Mouse (Mus musculus): ENCODE measurements around the gene Gprc6a. TPM values are rescaled to one million over a fixed set of nuclear protein-coding genes. Genes with fewer than 3 reads are reported as not detected.

The Gprc6a gene
- polyA plus RNA-seq (2014; fragmentation: Nextera tagmentation; extraction: Ambion mirVana): 0.11 TPM in 1 of 2 replicates, not detected in the other

DNA sequence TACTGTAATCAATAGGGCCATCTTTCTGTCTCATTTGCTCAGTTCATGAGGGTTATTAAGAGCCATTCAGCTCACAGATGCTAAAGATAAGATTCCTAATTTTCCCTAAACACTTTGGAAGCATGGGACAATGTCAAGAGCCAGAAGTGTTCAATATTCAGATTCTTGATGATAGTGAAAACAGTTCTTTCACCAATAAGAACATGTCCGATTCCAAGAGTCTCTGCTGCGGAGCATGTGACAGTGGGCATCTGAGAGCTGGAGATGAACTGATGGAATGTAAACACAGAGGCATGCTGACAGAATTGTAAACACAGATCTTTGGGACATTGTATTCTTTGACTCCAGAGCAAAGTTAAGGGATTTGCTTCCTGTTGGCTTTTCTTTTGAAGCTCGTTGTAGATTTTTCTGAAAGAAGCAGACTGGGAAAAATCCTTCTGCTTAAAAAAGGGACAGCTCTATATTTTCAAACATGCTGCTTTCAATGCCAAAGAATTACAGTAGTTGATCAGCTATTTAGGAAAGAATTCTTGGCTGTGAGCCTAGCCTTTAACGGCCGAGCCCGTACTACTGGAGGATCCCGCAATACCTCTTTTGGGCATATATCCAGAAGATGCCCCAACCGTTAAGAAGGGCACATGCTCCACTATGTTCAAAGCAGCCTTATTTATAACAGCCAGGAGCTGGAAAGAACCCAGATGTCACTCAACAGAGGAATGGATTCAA lies at the start of gene Gprc6a:
Gene Gprc6a, minus strand, starts transcription at position 51 of the 726 bp plus-strand sequence.
- Histone ChIP-seq H3K36me3 (ENCODE audit: control insufficient read depth, insufficient read depth, low read length) (no peaks in the 10 kb centered on the region), H3K4me1 (ENCODE audit: control insufficient read depth, insufficient read depth, low read length) (no peaks in the 10 kb centered on the region), H3K9ac (ENCODE audit: low read length) (no peak within 1 kb of the TSS), H3K27ac (ENCODE audit: low read depth, low read length) (no peak within 1 kb of the TSS), H3K27me3 (ENCODE audit: control insufficient read depth, insufficient read depth, low read length) (no peaks in the 10 kb centered on the region), H3K4me3 (ENCODE audit: low read depth, low read length) (no peak within 1 kb of the TSS), H3K4me2 (no peak within 1 kb of the TSS), H3K9me3 (ENCODE audit: control insufficient read depth, low read length) (no peaks in the 10 kb centered on the region)
- no peak for DNase-seq (ENCODE audit: low spot score, missing footprints)
- no peak for ATAC-seq (ENCODE audit: low FRiP score)
- 75% methylated on average over 8 of the region's 8 CpGs for WGBS

DNA sequence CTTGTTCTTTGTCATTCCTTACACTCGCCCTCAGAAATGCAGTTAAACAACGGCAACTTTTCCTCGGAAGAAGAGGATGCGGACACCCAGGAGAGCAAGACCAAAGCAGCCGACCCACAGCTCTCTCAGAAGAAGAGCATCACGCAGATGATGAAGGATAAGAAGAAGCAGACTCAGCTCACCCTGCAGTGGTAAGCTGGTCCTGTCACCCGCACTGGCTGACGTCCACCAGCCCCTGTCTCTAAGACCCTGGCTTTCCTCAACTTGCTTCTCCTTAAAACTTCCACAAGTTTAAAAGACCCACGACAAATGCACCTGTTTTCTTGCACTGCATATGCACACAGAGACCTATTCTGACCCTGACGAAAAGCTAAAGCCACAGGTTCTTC lies 47.0 kb upstream of the Gprc6a start:
- Histone ChIP-seq H3K27ac (ENCODE audit: low read depth, low read length) (no peak overlapping the region), H3K4me2 (peak overlapping the region; percentile 84), H3K4me3 (ENCODE audit: low read depth, low read length) (peak overlapping the region; percentile 43), H3K36me3 (ENCODE audit: control insufficient read depth, insufficient read depth, low read length) (no peaks in the 10 kb centered on the region), H3K27me3 (ENCODE audit: control insufficient read depth, insufficient read depth, low read length) (peaks cover 28% of the 10 kb centered on the region), H3K4me1 (ENCODE audit: control insufficient read depth, insufficient read depth, low read length) (peaks cover 3% of the 10 kb centered on the region; the same call in 1 of the 2 replicates), H3K9ac (ENCODE audit: low read length) (no peak overlapping the region), H3K9me3 (ENCODE audit: control insufficient read depth, low read length) (no peaks in the 10 kb centered on the region)
- 4% methylated on average over 10 of the region's 10 CpGs for WGBS
- ATAC-seq (ENCODE audit: low FRiP score) (peak; percentile 48; the same call in 1 of the 2 replicates), DNase-seq (ENCODE audit: low spot score, missing footprints) (peak; percentile 84)

DNA sequence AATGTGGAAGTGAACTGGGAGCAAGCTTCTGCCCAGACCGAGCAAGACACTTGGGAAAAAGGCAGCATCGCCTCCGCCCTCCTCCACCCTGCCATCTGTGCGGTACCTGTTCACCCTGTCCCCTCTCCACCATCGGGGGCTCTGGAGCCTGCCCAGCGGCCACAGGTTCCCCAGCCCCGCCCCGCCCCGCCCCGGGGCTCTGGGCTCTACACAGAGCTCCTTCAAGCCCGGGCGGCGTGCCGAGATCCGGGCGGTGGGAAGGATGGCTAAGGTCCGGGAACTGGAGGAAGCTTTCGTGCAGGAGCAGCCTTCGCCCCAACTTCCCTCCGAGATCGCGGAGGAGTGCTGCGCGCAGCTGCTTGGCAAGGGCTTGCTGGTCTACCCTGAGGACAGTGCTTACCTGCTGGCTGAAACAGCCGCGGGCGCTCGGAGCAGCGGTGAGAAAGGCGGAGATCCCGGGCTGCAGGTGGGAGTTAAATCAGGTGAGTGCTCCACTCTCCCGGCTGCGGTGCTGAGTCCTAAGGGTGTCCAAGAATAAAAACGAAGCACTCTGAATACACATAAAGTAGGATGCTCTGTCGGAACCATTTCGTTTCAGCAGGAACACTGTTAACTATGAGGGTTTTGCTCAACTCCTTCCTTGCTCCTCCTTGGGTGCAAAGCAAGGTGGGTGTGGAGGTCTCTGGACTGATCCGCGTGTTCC lies 46.4 kb upstream of the Gprc6a start, which contains the start of gene Rfx6:
Gene Rfx6, plus strand, starts transcription at position 209 of the 703 bp plus-strand sequence.
- peak; percentile 94 for DNase-seq (ENCODE audit: low spot score, missing footprints)

DNA sequence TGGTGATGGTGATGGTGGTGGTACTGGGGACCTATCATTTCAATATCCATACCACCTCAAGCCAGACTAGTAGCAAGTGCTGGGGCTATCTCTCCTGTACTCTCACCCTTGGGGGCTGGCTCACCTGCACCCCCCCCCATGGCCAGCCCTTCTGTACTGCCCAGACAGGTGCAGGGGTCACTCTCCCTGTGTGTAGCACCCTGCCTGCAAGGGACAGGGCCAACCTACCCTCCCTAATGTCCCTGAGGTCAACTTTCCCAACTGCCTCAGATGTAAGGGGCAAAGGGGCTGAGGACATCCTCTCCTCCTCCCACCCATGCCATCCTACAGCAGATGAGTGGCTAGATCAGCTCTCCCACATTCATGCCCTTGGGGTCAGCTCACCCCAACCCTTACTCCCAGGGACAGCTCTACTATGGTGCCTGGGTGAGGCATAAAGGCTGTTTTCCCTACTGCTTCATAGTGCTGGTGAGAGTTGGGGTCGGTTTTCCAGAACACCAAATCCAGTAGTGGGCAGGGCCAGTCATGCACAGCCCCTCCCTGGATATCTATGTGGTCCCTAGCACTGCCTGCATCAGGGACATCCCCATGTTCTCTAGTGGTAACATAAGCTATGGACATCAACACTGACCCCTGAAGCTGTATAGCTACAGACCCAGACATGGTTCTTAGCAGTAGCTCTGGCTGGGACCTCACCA lies 41.0 kb upstream of the Gprc6a start:
- H3K36me3 ChIP-seq (ENCODE audit: control insufficient read depth, insufficient read depth, low read length): no peaks in the 10 kb centered on the region
- no peak overlapping the region for H3K4me2 ChIP-seq
- DNase-seq (ENCODE audit: low spot score, missing footprints) (no peak), ATAC-seq (ENCODE audit: low FRiP score) (peak; percentile 65)
- 47% methylated on average over 1 of the region's 1 CpGs for WGBS
- peaks cover 16% of the 10 kb centered on the region for H3K27me3 ChIP-seq (ENCODE audit: control insufficient read depth, insufficient read depth, low read length)
- no peak overlapping the region for H3K27ac ChIP-seq (ENCODE audit: low read depth, low read length)
- no peaks in the 10 kb centered on the region for H3K9me3 ChIP-seq (ENCODE audit: control insufficient read depth, low read length)
- no peaks in the 10 kb centered on the region for H3K4me1 ChIP-seq (ENCODE audit: control insufficient read depth, insufficient read depth, low read length)
- H3K9ac ChIP-seq (ENCODE audit: low read length): no peak overlapping the region
- H3K4me3 ChIP-seq (ENCODE audit: low read depth, low read length): no peak overlapping the region

More for the DNA sequence above, 46.4 kb upstream of the Gprc6a start, which contains the start of gene Rfx6:
- ATAC-seq (ENCODE audit: low FRiP score): peak; percentile 76
- peaks cover 3% of the 10 kb centered on the region; the same call in 1 of the 2 replicates for H3K4me1 ChIP-seq (ENCODE audit: control insufficient read depth, insufficient read depth, low read length)
- H3K4me3 ChIP-seq (ENCODE audit: low read depth, low read length): peak within 1 kb of the TSS; percentile 43
- no peak within 1 kb of the TSS for H3K27ac ChIP-seq (ENCODE audit: low read depth, low read length)
- H3K9ac ChIP-seq (ENCODE audit: low read length): peak within 1 kb of the TSS; percentile 45
- no peaks in the 10 kb centered on the region for H3K36me3 ChIP-seq (ENCODE audit: control insufficient read depth, insufficient read depth, low read length)
- peaks cover 28% of the 10 kb centered on the region for H3K27me3 ChIP-seq (ENCODE audit: control insufficient read depth, insufficient read depth, low read length)
- peak within 1 kb of the TSS; percentile 84 for H3K4me2 ChIP-seq
- under 1% methylated on average over 38 of the region's 38 CpGs for WGBS
- no peaks in the 10 kb centered on the region for H3K9me3 ChIP-seq (ENCODE audit: control insufficient read depth, low read length)

DNA sequence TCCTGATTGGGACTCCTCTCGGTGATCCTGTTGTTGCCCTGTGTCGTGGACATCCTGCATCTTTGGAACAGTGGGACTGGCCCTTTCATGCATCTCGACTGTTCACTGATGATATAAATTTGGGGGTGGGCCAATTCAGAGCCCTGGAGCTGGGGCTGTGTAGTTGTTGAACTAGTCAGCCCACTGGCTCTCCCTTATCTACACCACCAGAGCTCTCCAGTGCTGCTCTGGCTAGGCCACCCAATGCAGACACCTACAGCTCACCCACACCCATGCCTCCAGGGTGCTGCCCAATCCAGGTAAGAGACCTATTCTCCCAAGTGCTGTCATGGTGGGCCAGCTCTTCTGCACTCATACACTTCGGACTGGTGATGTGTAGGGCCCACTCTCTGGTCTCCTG lies 40.3 kb upstream of the Gprc6a start:
- Histone ChIP-seq H3K27me3 (ENCODE audit: control insufficient read depth, insufficient read depth, low read length) (peaks cover 10% of the 10 kb centered on the region; the same call in 1 of the 2 replicates), H3K4me1 (ENCODE audit: control insufficient read depth, insufficient read depth, low read length) (no peaks in the 10 kb centered on the region), H3K9me3 (ENCODE audit: control insufficient read depth, low read length) (no peaks in the 10 kb centered on the region), H3K36me3 (ENCODE audit: control insufficient read depth, insufficient read depth, low read length) (no peaks in the 10 kb centered on the region), H3K4me2 (no peak overlapping the region), H3K9ac (ENCODE audit: low read length) (no peak overlapping the region), H3K4me3 (ENCODE audit: low read depth, low read length) (no peak overlapping the region), H3K27ac (ENCODE audit: low read depth, low read length) (no peak overlapping the region)
- WGBS: 81% methylated on average over 4 of the region's 4 CpGs
- DNase-seq (ENCODE audit: low spot score, missing footprints): no peak
- ATAC-seq (ENCODE audit: low FRiP score): peak; percentile 14; the same call in 1 of the 2 replicates

DNA sequence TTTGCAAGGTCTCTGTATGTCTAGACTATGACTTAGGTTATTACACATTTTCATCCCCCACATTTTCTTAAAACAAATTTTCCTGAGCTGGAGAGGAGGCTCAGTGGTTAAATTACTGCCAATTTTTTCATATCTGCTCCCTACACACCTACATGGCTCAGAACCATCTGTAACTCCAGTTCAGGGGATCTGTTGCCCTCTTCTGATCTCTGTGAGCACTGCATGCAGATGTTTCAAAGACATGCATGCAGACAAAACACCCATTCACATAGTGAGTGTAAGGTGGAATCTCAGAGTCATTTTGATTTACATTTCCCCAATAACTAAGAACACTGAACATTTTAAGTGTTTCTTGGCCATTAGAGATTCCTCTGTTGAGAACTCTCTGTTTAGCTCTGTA lies 38.1 kb upstream of the Gprc6a start:
- no peaks in the 10 kb centered on the region for H3K4me1 ChIP-seq (ENCODE audit: control insufficient read depth, insufficient read depth, low read length)
- no peaks in the 10 kb centered on the region; the same call in 1 of the 2 replicates for H3K27me3 ChIP-seq (ENCODE audit: control insufficient read depth, insufficient read depth, low read length)
- H3K9ac ChIP-seq (ENCODE audit: low read length): no peak overlapping the region
- H3K4me2 ChIP-seq: no peak overlapping the region
- DNase-seq (ENCODE audit: low spot score, missing footprints): no peak
- H3K9me3 ChIP-seq (ENCODE audit: control insufficient read depth, low read length): no peaks in the 10 kb centered on the region
- no peak for ATAC-seq (ENCODE audit: low FRiP score)
- no peak overlapping the region for H3K27ac ChIP-seq (ENCODE audit: low read depth, low read length)
- H3K36me3 ChIP-seq (ENCODE audit: control insufficient read depth, insufficient read depth, low read length): no peaks in the 10 kb centered on the region
- H3K4me3 ChIP-seq (ENCODE audit: low read depth, low read length): no peak overlapping the region

DNA sequence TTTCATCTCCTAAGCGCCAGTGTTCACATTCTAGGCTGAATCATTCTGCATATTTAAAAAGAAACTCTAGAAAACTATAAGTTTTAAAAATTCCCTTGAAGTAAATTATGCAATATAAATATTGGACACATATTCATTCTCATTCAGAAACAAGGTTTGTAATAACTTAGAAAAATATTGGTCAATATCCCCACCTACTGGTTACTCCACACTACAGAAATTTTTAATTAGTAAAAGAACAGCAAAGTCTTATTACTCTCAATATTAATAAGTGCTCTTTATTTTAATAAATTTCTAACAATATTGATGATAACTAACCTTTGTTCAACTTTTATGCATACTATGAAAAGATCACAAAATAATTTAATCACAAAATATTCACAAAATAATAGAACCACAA lies 26.1 kb upstream of the Gprc6a start:
- Histone ChIP-seq H3K4me2 (no peak overlapping the region), H3K9ac (ENCODE audit: low read length) (no peak overlapping the region), H3K36me3 (ENCODE audit: control insufficient read depth, insufficient read depth, low read length) (no peaks in the 10 kb centered on the region), H3K27me3 (ENCODE audit: control insufficient read depth, insufficient read depth, low read length) (no peaks in the 10 kb centered on the region), H3K4me1 (ENCODE audit: control insufficient read depth, insufficient read depth, low read length) (no peaks in the 10 kb centered on the region), H3K9me3 (ENCODE audit: control insufficient read depth, low read length) (no peaks in the 10 kb centered on the region), H3K27ac (ENCODE audit: low read depth, low read length) (no peak overlapping the region), H3K4me3 (ENCODE audit: low read depth, low read length) (no peak overlapping the region)
- 75% methylated on average over 1 of the region's 1 CpGs for WGBS
- no peak for DNase-seq (ENCODE audit: low spot score, missing footprints)
- no peak for ATAC-seq (ENCODE audit: low FRiP score)

DNA sequence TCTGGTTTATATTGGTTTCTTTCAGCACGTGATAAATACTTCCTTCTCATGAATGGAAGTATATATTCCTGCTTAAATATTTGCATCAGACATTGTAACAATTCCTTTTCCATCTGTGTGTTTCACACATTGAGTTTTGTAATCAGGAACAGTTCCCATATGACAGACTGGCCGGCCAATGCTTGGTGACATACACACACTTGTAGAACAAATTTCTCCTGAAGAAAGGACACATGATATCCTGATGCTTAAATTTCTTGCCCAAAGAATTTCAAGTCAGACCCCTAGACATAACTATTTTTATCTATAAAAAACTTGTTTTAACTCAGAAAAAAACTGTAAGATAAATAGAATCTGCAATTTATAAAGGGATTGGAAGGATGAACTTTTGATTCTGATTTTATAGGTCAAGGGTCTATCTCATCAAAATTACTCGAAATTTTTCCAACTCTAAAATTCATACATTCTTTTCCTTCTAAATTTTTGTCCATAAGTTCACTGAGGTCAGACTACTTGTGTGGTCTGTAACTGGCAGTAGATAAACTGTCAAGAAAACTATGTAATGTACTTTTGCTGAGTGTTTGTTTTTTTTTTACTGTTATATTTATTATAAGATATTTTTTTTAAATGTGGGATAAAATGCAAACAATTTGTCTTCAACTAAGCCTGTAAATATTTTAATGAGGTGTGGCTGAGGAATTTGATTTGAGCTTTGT lies 18.4 kb upstream of the Gprc6a start:
- ATAC-seq (ENCODE audit: low FRiP score): no peak
- Histone ChIP-seq H3K27me3 (ENCODE audit: control insufficient read depth, insufficient read depth, low read length) (no peaks in the 10 kb centered on the region), H3K4me3 (ENCODE audit: low read depth, low read length) (no peak overlapping the region), H3K4me2 (no peak overlapping the region), H3K27ac (ENCODE audit: low read depth, low read length) (no peak overlapping the region), H3K9me3 (ENCODE audit: control insufficient read depth, low read length) (no peaks in the 10 kb centered on the region), H3K36me3 (ENCODE audit: control insufficient read depth, insufficient read depth, low read length) (no peaks in the 10 kb centered on the region), H3K9ac (ENCODE audit: low read length) (no peak overlapping the region), H3K4me1 (ENCODE audit: control insufficient read depth, insufficient read depth, low read length) (no peaks in the 10 kb centered on the region)
- no peak for DNase-seq (ENCODE audit: low spot score, missing footprints)
- WGBS: 65% methylated on average over 3 of the region's 3 CpGs

All from midbrain, embryonic 11.5 days (tissue).